Mouse (Mus musculus): ENCODE data around the gene Slc6a21. TPM values are rescaled to one million over a fixed set of nuclear protein-coding genes. Genes with fewer than 3 reads are reported as not detected.

The Slc6a21 gene
- not detected for polyA plus RNA-seq (2017; shearing (Covaris generic))

GRCm38 (mm10) chr7:45277136-45277760 is at the start of gene Slc6a21:
Gene Slc6a21 (plus strand): TSS chr7:45277513.

GRCm38 (mm10) chr7:45238723-45239496 is 38.4 kb upstream of the Slc6a21 start, which contains the start of gene Cd37:
Gene Cd37 (minus strand): TSS chr7:45239115.

GRCm38 (mm10) chr7:45240633-45241388 is 36.5 kb upstream of the Slc6a21 start, which contains the start of gene Slc6a16:
Gene Slc6a16 (plus strand): TSS chr7:45241085.

GRCm38 (mm10) chr7:45333431-45333982 is 56.2 kb downstream of the Slc6a21 start, which contains the start of gene Trpm4:
Gene Trpm4 (minus strand): TSS chr7:45333780.

GRCm38 (mm10) chr7:45335056-45335455 is 57.7 kb downstream of the Slc6a21 start, which contains the start of gene Hrc:
Gene Hrc (plus strand): TSS chr7:45335290.

Other genes starting within 250 kb of the Slc6a21 start
- gene Prr12, start 224.6 kb upstream of the Slc6a21 start, polyA plus RNA-seq (2017; shearing (Covaris generic)), result 4.0 TPM
- 115 TPM for gene Nosip, start 215.1 kb upstream of the Slc6a21 start, polyA plus RNA-seq (2017; shearing (Covaris generic))
- 3.0 TPM for gene Prrg2, start 214.8 kb upstream of the Slc6a21 start, polyA plus RNA-seq (2017; shearing (Covaris generic))
- 10.7 TPM for gene Rcn3, start 185.3 kb upstream of the Slc6a21 start, polyA plus RNA-seq (2017; shearing (Covaris generic))
- 2.8 TPM for gene Fcgrt, start 173.7 kb upstream of the Slc6a21 start, polyA plus RNA-seq (2017; shearing (Covaris generic))
- 2,481 TPM for gene Rps11, start 153.1 kb upstream of the Slc6a21 start, polyA plus RNA-seq (2017; shearing (Covaris generic))
- 2,316 TPM for gene Rpl13a, start 148.8 kb upstream of the Slc6a21 start, polyA plus RNA-seq (2017; shearing (Covaris generic))
- gene Gm45713, start 141.3 kb upstream of the Slc6a21 start, polyA plus RNA-seq (2017; shearing (Covaris generic)), result not detected
- gene Flt3l, start 141.1 kb upstream of the Slc6a21 start, polyA plus RNA-seq (2017; shearing (Covaris generic)), result 309 TPM
- 59.4 TPM for gene Pih1d1, start 123.2 kb upstream of the Slc6a21 start, polyA plus RNA-seq (2017; shearing (Covaris generic))
- 58.9 TPM for gene Aldh16a1, start 122.9 kb upstream of the Slc6a21 start, polyA plus RNA-seq (2017; shearing (Covaris generic))
- gene Slc17a7, start 113.6 kb upstream of the Slc6a21 start, polyA plus RNA-seq (2017; shearing (Covaris generic)), result 0.08 TPM
- gene Gfy, start 97.9 kb upstream of the Slc6a21 start, polyA plus RNA-seq (2017; shearing (Covaris generic)), result not detected
- not detected for gene Pth2, start 96.5 kb upstream of the Slc6a21 start, polyA plus RNA-seq (2017; shearing (Covaris generic))
- 0.07 TPM for gene Ccdc155, start 72.6 kb upstream of the Slc6a21 start, polyA plus RNA-seq (2017; shearing (Covaris generic))
- gene Dkkl1, start 65.4 kb upstream of the Slc6a21 start, polyA plus RNA-seq (2017; shearing (Covaris generic)), result 8.9 TPM
- gene Tead2, start 61.8 kb upstream of the Slc6a21 start, polyA plus RNA-seq (2017; shearing (Covaris generic)), result 4.9 TPM
- 607 TPM for gene Cd37, start 38.4 kb upstream of the Slc6a21 start, polyA plus RNA-seq (2017; shearing (Covaris generic))
- not detected for gene Slc6a16, start 36.4 kb upstream of the Slc6a21 start, polyA plus RNA-seq (2017; shearing (Covaris generic))
- 15.0 TPM for gene Trpm4, start 56.3 kb downstream of the Slc6a21 start, polyA plus RNA-seq (2017; shearing (Covaris generic))
- gene Hrc, start 57.8 kb downstream of the Slc6a21 start, polyA plus RNA-seq (2017; shearing (Covaris generic)), result not detected
- gene Ppfia3, start 89.5 kb downstream of the Slc6a21 start, polyA plus RNA-seq (2017; shearing (Covaris generic)), result 0.30 TPM
- not detected for gene Lin7b, start 93.1 kb downstream of the Slc6a21 start, polyA plus RNA-seq (2017; shearing (Covaris generic))
- gene Snrnp70, start 118.2 kb downstream of the Slc6a21 start, polyA plus RNA-seq (2017; shearing (Covaris generic)), result 231 TPM
- not detected for gene Kcna7, start 128.1 kb downstream of the Slc6a21 start, polyA plus RNA-seq (2017; shearing (Covaris generic))
- gene Ntf5, start 136.2 kb downstream of the Slc6a21 start, polyA plus RNA-seq (2017; shearing (Covaris generic)), result 0.54 TPM
- gene Lhb, start 143.3 kb downstream of the Slc6a21 start, polyA plus RNA-seq (2017; shearing (Covaris generic)), result not detected
- gene Gys1, start 157.3 kb downstream of the Slc6a21 start, polyA plus RNA-seq (2017; shearing (Covaris generic)), result 13.9 TPM
- 74.6 TPM for gene Ruvbl2, start 160.6 kb downstream of the Slc6a21 start, polyA plus RNA-seq (2017; shearing (Covaris generic))
- gene Ftl1, start 182.4 kb downstream of the Slc6a21 start, polyA plus RNA-seq (2017; shearing (Covaris generic)), result 2,110 TPM
- 289 TPM for gene Bax, start 189.4 kb downstream of the Slc6a21 start, polyA plus RNA-seq (2017; shearing (Covaris generic))
- 2.7 TPM for gene Tulp2, start 204.4 kb downstream of the Slc6a21 start, polyA plus RNA-seq (2017; shearing (Covaris generic))
- 0.35 TPM for gene Gm45808, start 209.3 kb downstream of the Slc6a21 start, polyA plus RNA-seq (2017; shearing (Covaris generic))
- 0.89 TPM for gene Dhdh, start 211.3 kb downstream of the Slc6a21 start, polyA plus RNA-seq (2017; shearing (Covaris generic))
- gene Nucb1, start 232.9 kb downstream of the Slc6a21 start, polyA plus RNA-seq (2017; shearing (Covaris generic)), result 226 TPM
- 99.4 TPM for gene Ppp1r15a, start 248.8 kb downstream of the Slc6a21 start, polyA plus RNA-seq (2017; shearing (Covaris generic))
- gene Plekha4, start 248.8 kb downstream of the Slc6a21 start, polyA plus RNA-seq (2017; shearing (Covaris generic)), result 0.78 TPM

Data from CD4-positive, CD25-positive, alpha-beta regulatory T cell (primary cell).